8 mouse cellular contexts compared by ENCODE assay signal in genomic region chr7:24399256-24400081, GRCm38 (mm10). TPM values are rescaled to one million over a fixed set of nuclear protein-coding genes. Genes with fewer than 3 reads are reported as not detected.
A peak's percentile ranks its signal among the peaks of the same experiment; 100 is the strongest.
DNase-seq lines count a peak whose midpoint lies in the region; ATAC-seq and TF ChIP-seq lines count a peak whose summit lies in the region.

Gene Smg9 (plus strand): TSS chr7:24399619.

- peak; percentile 89 for DNase-seq in G1E (ENCODE audit: low spot score)
- DNase-seq in cerebellum, adult 18-20 months, result peak; percentile 97 to 98
- peak; percentile 94 to 97 for DNase-seq in heart, postnatal 36 days
- peak; percentile 96 to 97 for DNase-seq in layer of hippocampus, adult 8-10 months (ENCODE audit: low spot score in 2 of 2)
- peak; percentile 97 for DNase-seq in ovary, adult 18-20 months (ENCODE audit: low spot score)
- DNase-seq in thymus, postnatal 0 days (ENCODE audit: low spot score), result peak; percentile 100

- peaks cover 49% of the 10 kb centered on the region for H3K36me3 ChIP-seq in G1E (replicated peaks)
- H3K36me3 ChIP-seq in forebrain, embryonic 16.5 days (ENCODE audit: control insufficient read depth, insufficient read depth), result peaks cover 6% of the 10 kb centered on the region; the same call in 1 of the 2 replicates
- H3K36me3 ChIP-seq in lung, embryonic 15.5 days, result peaks cover 4% of the 10 kb centered on the region; the same call in 1 of the 2 replicates

- H3K4me1 ChIP-seq in G1E (ENCODE audit: insufficient read depth, low read depth, low read length), result peaks cover 61% of the 10 kb centered on the region
- H3K4me1 ChIP-seq in forebrain, embryonic 16.5 days (replicated peaks; ENCODE audit: control insufficient read depth, insufficient read depth, low read length), result peaks cover 6% of the 10 kb centered on the region; the same call in 1 of the 2 replicates
- no peaks in the 10 kb centered on the region for H3K4me1 ChIP-seq in lung, embryonic 15.5 days

- H3K27me3 ChIP-seq in G1E (ENCODE audit: insufficient read depth, low read length), result no peaks in the 10 kb centered on the region
- no peaks in the 10 kb centered on the region for H3K27me3 ChIP-seq in forebrain, embryonic 16.5 days (replicated peaks; ENCODE audit: control insufficient read depth, insufficient read depth, low read length)
- H3K27me3 ChIP-seq in lung, embryonic 15.5 days, result no peaks in the 10 kb centered on the region

- intact Hi-C loops in heart, postnatal 36 days (cut with DNase I), result loop anchor here (5.0 to 10.0 kb wide), 3 partner anchors 82 to 317 kb away; partner anchors contain the start of genes Zfp180, Zfp235 and Zfp94

- peak; percentile 64 for ATAC-seq in G1E (ENCODE audit: extremely low read depth, insufficient number of reproducible peaks, low FRiP score, poor library complexity, severe bottlenecking)
- peak; percentile 98 for ATAC-seq in forebrain, embryonic 16.5 days
- ATAC-seq in lung, embryonic 15.5 days (ENCODE audit: borderline replicate concordance, extremely low read depth, low FRiP score, low TSS enrichment), result peak; percentile 95

- TF ChIP-seq CTCF in G1E (IDR thresholded peaks at IDR 0.05; ENCODE audit: low read depth, low read length), result no peak

- whole genome bisulfite sequencing in forebrain, embryonic 16.5 days, result 3% methylated on average over 64 of the region's 66 CpGs
- WGBS in lung, embryonic 15.5 days, result 1% methylated on average over 66 of the region's 66 CpGs

- peak within 1 kb of the TSS; percentile 92 for H3K27ac ChIP-seq in forebrain, embryonic 16.5 days (ENCODE audit: low read length)
- peak within 1 kb of the TSS; percentile 97 for H3K27ac ChIP-seq in lung, embryonic 15.5 days

- peak within 1 kb of the TSS; percentile 73 for H3K4me3 ChIP-seq in G1E (ENCODE audit: low read depth, low read length)
- H3K4me3 ChIP-seq in forebrain, embryonic 16.5 days (replicated peaks; ENCODE audit: low read length), result peak within 1 kb of the TSS; percentile 46
- peak within 1 kb of the TSS; percentile 61 for H3K4me3 ChIP-seq in lung, embryonic 15.5 days

- peaks cover 5% of the 10 kb centered on the region; the same call in 1 of the 2 replicates for H3K9me3 ChIP-seq in G1E (replicated peaks)
- H3K9me3 ChIP-seq in forebrain, embryonic 16.5 days (ENCODE audit: control insufficient read depth, low read length), result no peaks in the 10 kb centered on the region
- H3K9me3 ChIP-seq in lung, embryonic 15.5 days, result no peaks in the 10 kb centered on the region

- peak within 1 kb of the TSS; percentile 50 for H3K9ac ChIP-seq in forebrain, embryonic 16.5 days (replicated peaks; ENCODE audit: low read depth, low read length)
- H3K9ac ChIP-seq in lung, embryonic 15.5 days, result peak within 1 kb of the TSS; percentile 72

- peak within 1 kb of the TSS; percentile 48 for H3K4me2 ChIP-seq in forebrain, embryonic 16.5 days (ENCODE audit: low read length)
- H3K4me2 ChIP-seq in lung, embryonic 15.5 days, result peak within 1 kb of the TSS; percentile 63

RNA-seq across cellular contexts. Expression of gene Smg9, which starts in this region (rescaled TPM):
- 21.7 and 77.3 TPM in 2 replicates for total RNA-seq in G1E (2014; fragmentation: Nextera tagmentation)
- total RNA-seq in G1E (2017), result 16.1 and 19.1 TPM in 2 replicates
- polyA plus RNA-seq in G1E (2012), result 61.5 and 67.4 TPM in 2 replicates
- polyA plus RNA-seq in forebrain, embryonic 16.5 days (2015; fragmentation: Nextera tagmentation; extraction: Ambion mirVana), result 30.3 and 35.2 TPM in 2 replicates
- 1 to 10 TPM; 7.1 to 9.6 TPM for total RNA-seq in heart, postnatal 36 days (2021)
- 10 to 100 TPM; 33.8 to 49.8 (median 44.0) TPM for total RNA-seq in layer of hippocampus, adult 8-10 months (2022)
- polyA plus RNA-seq in lung, embryonic 15.5 days (2015; fragmentation: Nextera tagmentation; extraction: Ambion mirVana), result 22.5 and 23.9 TPM in 2 replicates
- polyA plus RNA-seq in thymus, postnatal 0 days (2015; fragmentation: Nextera tagmentation; extraction: Ambion mirVana), result 30.2 and 33.3 TPM in 2 replicates

Comparison
In these comparisons a context has a peak if more than half of its experiments do, and no peak if none do; other contexts are left out.
1. Peak in every context shown above with its lines: DNase-seq, ATAC-seq, H3K4me3 ChIP-seq and H3K27ac ChIP-seq.